Mouse (Mus musculus) retina, embryonic 14.5 days (tissue): ENCODE data around the gene Xpo1.
"Not testable (repeated sequence)": the region's sequence is repeated elsewhere in the genome, so short reads cannot be mapped to it uniquely, and the experiment has no call there.

Experiments used
- DNase-seq: peaks from one replicate; pipeline ENCODE4 v3.0.0-alpha.2; 2015; ENCODE audit warnings: low spot score

The Xpo1 gene

DNA sequence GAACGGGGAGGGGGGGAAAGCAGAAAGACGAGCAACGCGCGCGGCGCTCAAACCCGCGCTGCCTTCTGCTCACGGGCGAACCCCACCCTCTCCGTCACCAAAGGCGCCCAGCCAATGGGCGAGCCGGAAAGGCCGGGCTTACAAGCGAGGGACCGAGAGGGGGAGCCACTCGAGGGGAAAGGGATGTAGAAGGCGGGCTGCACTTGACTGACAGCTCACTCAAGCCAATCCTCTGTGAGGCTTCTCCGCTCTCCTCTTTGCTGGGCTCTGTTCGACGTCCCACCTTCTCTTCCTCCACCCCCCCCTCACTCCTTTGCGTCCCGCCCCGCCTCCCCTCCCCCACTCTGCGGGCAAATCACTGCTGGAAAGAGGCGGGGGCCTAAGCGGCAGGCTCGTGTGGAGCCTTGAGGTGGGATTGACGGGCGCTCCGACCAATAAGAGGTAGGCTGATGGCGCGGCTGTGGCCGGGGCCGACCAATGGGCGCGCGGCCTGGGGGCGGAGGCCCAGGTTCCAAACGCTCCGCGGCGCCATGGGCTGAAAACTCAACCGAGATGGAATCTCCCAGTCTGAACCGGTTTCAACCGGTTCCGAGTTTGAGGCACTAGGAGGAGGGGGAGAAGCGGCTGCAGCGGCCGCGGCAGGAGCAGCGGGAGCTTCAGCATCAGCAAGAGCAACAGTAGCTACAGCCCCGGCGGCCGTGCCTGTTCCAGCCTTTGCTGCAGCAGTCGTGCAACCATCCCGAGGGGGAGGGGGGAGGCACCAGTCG, at the start of gene Xpo1:
Gene Xpo1, plus strand, starts transcription at position 615 of the 767 bp plus-strand sequence.
- peak; percentile 100 for DNase-seq

- no peak for DNase-seq
Measured at GRCm38 (mm10) chr11:23209717-23210116, 46.1 kb upstream of the Xpo1 start.

DNA sequence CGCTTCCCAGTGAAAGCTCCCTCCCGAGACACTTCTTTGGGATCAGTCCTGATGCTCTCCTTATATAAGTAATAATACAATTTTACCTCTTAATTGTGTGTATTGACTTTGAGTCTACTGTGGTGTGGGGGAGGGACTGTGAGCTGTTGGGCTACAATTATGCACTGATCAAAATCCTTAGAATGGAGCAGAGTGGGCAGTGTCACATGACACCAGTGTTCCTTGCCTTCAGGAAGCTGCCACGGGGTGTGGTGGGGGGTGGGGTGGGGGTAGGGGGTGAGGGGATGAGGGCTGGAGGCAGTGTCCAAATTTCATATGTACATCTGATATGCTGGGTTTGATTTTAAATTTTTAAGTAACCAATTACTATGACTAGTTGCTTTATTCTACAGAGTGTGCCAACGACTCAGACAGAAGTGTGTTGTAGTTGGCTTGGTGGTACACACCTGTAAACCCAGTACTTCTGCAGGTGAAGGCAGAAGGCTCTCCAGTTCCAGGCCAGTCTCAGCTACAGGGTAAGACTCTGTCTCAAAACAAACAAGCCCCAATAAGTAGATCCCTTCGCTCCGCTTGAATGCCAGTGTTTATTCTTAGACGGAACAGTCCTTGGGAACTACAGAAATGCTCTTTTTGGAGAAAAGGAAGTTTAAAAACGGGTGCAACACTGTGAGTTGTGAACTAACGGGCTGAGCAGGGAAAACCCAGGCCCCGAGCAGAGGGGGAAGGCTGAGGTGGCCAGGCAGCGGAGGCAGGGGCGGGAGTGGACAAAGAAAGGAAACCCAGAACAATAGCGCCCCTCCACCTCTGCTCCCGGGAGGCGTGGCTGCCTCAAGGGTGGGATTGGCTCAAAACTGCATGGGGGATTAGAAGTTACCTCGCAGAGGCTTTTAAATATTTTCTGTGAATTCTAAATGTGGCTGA, 45.0 kb upstream of the Xpo1 start:
- peak; percentile 75 for DNase-seq

- no peak for DNase-seq
Measured at GRCm38 (mm10) chr11:23217430-23217829, 38.4 kb upstream of the Xpo1 start.

GRCm38 (mm10) chr11:23236015-23236414, 19.8 kb upstream of the Xpo1 start:
- no peak for DNase-seq

- DNase-seq = no peak
Measured at GRCm38 (mm10) chr11:23253931-23254330, 1.9 kb upstream of the Xpo1 start.

DNA sequence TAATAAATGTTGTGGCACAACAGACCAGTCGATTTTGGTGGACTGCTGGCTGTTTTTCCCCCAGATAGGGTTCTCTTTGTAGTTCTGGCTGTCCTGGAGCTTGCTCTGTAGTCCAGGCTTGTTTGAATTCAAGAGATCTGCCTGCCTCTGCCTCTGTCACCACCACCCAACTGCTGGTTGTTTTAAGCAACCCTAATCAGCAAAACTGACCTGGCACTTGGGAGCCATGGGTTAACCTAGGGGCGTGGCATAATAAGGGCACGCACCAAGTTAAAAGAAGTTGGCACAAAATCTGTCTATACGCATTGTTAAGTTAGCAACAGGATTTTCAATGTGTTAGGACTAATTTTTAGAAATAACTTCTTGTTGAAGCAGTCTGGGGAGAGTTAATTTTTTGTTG, 1.3 kb upstream of the Xpo1 start:
- DNase-seq = no peak

DNA sequence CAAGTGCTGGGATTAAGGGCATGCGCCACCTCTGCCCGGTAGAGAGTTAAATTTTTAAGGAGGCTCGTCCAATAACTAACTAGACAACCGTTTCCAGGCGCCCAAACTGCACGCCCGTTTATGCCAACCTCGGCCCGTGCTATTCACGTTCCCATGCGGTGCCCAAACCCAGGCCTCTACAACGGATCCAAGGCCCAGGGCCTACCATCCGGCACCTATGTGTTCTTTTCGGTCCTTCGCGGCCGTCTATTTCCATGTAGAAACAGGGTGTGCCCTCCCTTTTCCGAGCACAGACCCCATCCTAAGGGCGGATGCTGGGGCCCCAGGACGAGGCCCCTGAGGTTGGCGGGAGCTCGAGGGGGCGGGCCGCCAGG, 801 bp upstream of the Xpo1 start:
- no peak for DNase-seq

GRCm38 (mm10) chr11:23256194-23256802, 457 bp downstream of the Xpo1 start:
- no peak for DNase-seq

GRCm38 (mm10) chr11:23256803-23257704, 1.2 kb downstream of the Xpo1 start:
- DNase-seq = peak; percentile 69

DNA sequence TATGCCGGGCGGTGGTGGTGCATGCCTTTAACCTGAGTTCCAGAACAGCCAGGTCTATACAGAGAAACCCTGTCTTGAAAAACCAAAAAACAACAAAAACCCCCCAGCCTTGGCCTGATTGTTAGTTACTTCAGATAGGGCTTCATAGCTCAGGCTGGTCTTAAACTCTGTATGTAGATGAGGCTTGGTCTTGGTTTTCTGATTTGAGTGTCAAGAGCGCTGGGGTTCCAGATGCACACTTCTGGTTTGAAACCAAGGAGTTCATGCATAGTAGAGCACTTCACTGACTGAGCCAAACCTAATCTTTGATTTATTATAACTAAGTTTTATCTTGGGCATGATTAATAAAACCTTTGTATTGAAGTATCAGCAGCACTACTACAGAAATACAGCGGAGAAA, 3.2 kb downstream of the Xpo1 start:
- no peak for DNase-seq

DNA sequence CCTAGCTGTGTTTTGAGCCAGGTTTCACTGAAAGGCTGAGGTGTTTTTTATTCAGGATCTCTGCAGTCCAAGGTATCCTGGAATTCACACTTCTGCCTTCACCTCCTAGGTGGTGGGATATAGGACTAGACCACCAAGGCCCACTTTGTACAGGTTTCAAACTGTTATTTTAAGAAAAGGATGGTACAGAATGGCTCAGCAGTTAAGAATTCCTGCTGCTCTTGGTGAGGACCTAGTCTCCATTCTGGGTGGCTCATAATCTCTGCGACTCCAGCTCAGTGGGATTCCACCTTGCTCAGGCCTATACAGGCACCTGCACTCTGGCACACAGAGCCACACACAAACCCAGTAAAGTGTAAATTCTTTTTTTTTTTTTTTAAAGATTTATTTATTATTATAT, 3.6 kb downstream of the Xpo1 start:
- no peak for DNase-seq

DNA sequence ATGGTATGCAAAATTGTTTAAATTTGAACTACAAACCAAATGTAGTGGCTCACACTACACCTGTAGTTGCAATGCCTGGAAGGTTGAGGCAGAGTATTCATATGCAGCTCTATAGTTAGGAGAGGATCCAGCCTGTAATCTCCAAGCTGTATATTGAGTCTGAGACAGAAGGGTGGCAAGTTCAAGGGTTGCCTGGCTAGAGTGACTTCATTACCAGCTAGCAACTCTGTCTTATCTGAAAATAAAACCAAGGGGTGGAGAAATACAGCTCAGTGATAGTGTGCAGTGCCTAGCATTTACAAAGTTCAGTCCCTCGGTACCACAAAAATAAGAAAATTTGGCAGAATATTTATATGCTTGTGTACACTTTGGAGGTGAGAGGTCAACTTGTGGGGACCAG, 4.3 kb downstream of the Xpo1 start:
- no peak for DNase-seq

- no peak for DNase-seq
Measured at GRCm38 (mm10) chr11:23261490-23261889, 5.6 kb downstream of the Xpo1 start.

DNA sequence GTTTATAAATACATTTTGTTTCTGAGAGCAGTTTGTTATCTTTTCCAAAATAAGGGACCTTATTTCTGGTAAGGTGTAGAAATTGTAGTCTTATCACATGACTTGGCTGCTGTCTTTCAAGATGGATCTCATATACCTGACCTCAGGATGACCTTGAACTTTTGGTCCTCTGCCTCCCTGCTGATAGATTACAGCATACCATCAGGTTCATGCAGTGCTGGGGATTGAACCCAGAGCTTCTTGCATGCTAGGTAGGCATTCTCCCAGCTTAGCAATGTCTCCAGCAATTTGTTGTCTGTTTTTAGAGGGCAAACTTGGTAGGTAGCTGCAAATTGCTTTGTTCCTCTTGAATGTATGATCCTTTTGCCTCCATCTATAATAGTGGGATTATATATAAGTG, 9.1 kb downstream of the Xpo1 start:
- no peak for DNase-seq

- DNase-seq = peak; percentile 61
Measured at GRCm38 (mm10) chr11:23271770-23272724, 16.2 kb downstream of the Xpo1 start.

DNA sequence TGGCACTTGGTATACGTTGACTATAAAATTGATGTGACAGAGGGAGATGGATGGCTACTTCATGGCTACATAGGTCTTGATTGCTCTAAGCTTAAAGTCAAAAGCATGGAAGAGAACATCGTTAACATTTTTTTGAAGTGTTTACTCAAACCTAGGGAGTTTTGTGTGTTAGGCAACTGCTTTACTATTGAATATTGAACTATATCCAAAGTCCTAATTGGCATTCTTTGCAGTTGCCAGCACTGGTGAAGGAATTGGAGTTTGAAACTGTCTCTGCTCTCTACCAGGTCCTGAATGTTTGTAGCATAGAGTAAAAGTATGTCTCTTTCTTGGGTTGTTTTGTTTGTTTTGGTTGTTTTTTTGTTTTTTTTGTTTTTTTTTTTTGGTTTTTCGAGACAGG, 19.9 kb downstream of the Xpo1 start:
- DNase-seq = no peak

GRCm38 (mm10) chr11:23284469-23284868, 28.6 kb downstream of the Xpo1 start:
- DNase-seq = no peak

DNA sequence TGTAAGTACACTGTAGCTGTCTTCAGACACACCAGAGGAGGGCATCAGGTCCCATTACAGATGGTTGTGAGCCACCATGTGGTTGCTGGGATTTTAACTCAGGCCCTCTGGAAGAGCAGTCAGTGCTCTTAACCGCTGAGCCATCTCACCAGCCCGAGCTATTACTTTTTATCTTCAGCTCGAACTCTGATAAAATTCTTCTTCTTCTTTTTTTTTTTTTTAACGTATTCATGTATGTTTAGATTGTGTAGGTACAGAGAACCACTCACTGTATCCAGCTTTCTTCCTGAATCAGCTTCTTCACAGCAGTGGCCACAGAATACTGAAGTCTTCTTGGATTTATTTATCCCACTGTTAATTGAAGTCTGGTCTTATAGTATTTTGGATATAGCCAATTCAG, 33.0 kb downstream of the Xpo1 start:
- DNase-seq = not testable (repeated sequence)

GRCm38 (mm10) chr11:23297379-23297778, 41.5 kb downstream of the Xpo1 start:
- no peak for DNase-seq

GRCm38 (mm10) chr11:23298301-23298700, 42.5 kb downstream of the Xpo1 start:
- DNase-seq = no peak
